Mouse (Mus musculus) urinary bladder, postnatal 4 days (tissue): ENCODE measurements around the gene Irf5.
"Not testable (repeated sequence)": the region's sequence is repeated elsewhere in the genome, so short reads cannot be mapped to it uniquely, and the experiment has no call there.

ENCODE experiments used
- DNase-seq, 2 experiments: peaks; one replicate each; pipeline ENCODE4 v3.0.0; 2021 to 2022; ENCODE audit warnings: low spot score in 2 of 2

Gene Irf5

GRCm38 (mm10) chr6:29527361-29528164 lies 1.1 kb downstream of the Irf5 start:
- no peak for DNase-seq

- DNase-seq, result no peak
Measured at GRCm38 (mm10) chr6:29528165-29528505, 1.7 kb downstream of the Irf5 start.

GRCm38 (mm10) chr6:29528561-29529443 lies 2.4 kb downstream of the Irf5 start:
- DNase-seq, result no peak

- no peak for DNase-seq
Measured at GRCm38 (mm10) chr6:29529444-29529820, 3.0 kb downstream of the Irf5 start.

- no peak for DNase-seq
Measured at GRCm38 (mm10) chr6:29530050-29530449, 3.6 kb downstream of the Irf5 start.

GRCm38 (mm10) chr6:29535316-29535715 lies 8.9 kb downstream of the Irf5 start:
- peak; percentile 59 to 65 for DNase-seq

GRCm38 (mm10) chr6:29536651-29537193 lies 10.3 kb downstream of the Irf5 start:
- DNase-seq, result no peak

- no peak for DNase-seq
Measured at GRCm38 (mm10) chr6:29537221-29537620, 10.8 kb downstream of the Irf5 start.

- DNase-seq, result no peak
Measured at GRCm38 (mm10) chr6:29539502-29539901, 13.1 kb downstream of the Irf5 start.

GRCm38 (mm10) chr6:29540223-29540622 lies 13.8 kb downstream of the Irf5 start:
- DNase-seq, result no peak

GRCm38 (mm10) chr6:29540956-29541355 lies 14.5 kb downstream of the Irf5 start:
- no peak for DNase-seq

- no peak for DNase-seq
Measured at GRCm38 (mm10) chr6:29545611-29546010, 19.2 kb downstream of the Irf5 start.

- no peak for DNase-seq
Measured at GRCm38 (mm10) chr6:29547582-29547981, 21.2 kb downstream of the Irf5 start.

GRCm38 (mm10) chr6:29548086-29548485 lies 21.7 kb downstream of the Irf5 start:
- DNase-seq, result no peak

GRCm38 (mm10) chr6:29552526-29552925 lies 26.1 kb downstream of the Irf5 start:
- no peak for DNase-seq

- DNase-seq, result no peak
Measured at GRCm38 (mm10) chr6:29557112-29557511, 30.7 kb downstream of the Irf5 start.

GRCm38 (mm10) chr6:29576388-29576787 lies 50.0 kb downstream of the Irf5 start:
- DNase-seq, result not testable (repeated sequence)

GRCm38 (mm10) chr6:29580770-29581169 lies 54.3 kb downstream of the Irf5 start:
- no peak for DNase-seq

- no peak for DNase-seq
Measured at GRCm38 (mm10) chr6:29581202-29581601, 54.8 kb downstream of the Irf5 start.
